Mouse (Mus musculus) heart, embryonic 11.5 days (tissue): ENCODE data around the gene Gm498. TPM values are rescaled to one million over a fixed set of nuclear protein-coding genes. Genes with fewer than 3 reads are reported as not detected.

Source experiments
- ATAC-seq: fragments of 200-750 bp; cut with Nextera tagmentation; replicated peaks from 2 replicates; pipeline ENCODE4 v1.8.0; 2017; ENCODE audit warnings: moderate library complexity; ENCODE audit not compliant: insufficient number of reproducible peaks, low FRiP score, low TSS enrichment
- H3K27ac ChIP-seq: fragments of 300-500 bp; sonication (generic); 2 replicates; pipeline ENCODE4 v1.5.1; 2014; ENCODE audit warnings: mild to moderate bottlenecking, low read depth, low read length
- H3K27me3 ChIP-seq: fragments of 300-500 bp; sonication (generic); 2 replicates; pipeline ENCODE4 v1.6.1; 2014; ENCODE audit warnings: mild to moderate bottlenecking, low read length, mixed read lengths; ENCODE audit not compliant: control insufficient read depth, insufficient read depth
- H3K36me3 ChIP-seq: fragments of 300-500 bp; sonication (generic); 2 replicates; pipeline ENCODE4 v1.6.1; 2014; ENCODE audit warnings: mild to moderate bottlenecking, low read length, moderate library complexity, mixed read lengths; ENCODE audit not compliant: control insufficient read depth, insufficient read depth
- H3K4me1 ChIP-seq: fragments of 300-500 bp; sonication (generic); 2 replicates; pipeline ENCODE4 v1.6.1; 2014; ENCODE audit warnings: low read length; ENCODE audit not compliant: control insufficient read depth, insufficient read depth
- H3K4me2 ChIP-seq: fragments of 300-500 bp; sonication (generic); 2 replicates; pipeline ENCODE4 v1.6.1; 2014; ENCODE audit warnings: mild to moderate bottlenecking, moderate library complexity
- H3K4me3 ChIP-seq: fragments of 300-500 bp; sonication (generic); 2 replicates; pipeline ENCODE4 v1.5.1; 2014; ENCODE audit warnings: low read depth, low read length
- H3K9ac ChIP-seq: fragments of 300-500 bp; sonication (generic); 2 replicates; pipeline ENCODE4 v1.6.1; 2014; ENCODE audit warnings: mild to moderate bottlenecking, low read depth, low read length, moderate library complexity
- H3K9me3 ChIP-seq: fragments of 300-500 bp; sonication (generic); replicated peaks from 2 replicates; pipeline ENCODE4 v1.6.1; 2016; ENCODE audit warnings: low read length; ENCODE audit not compliant: control insufficient read depth
- WGBS: fragments of 180-500 bp; shearing (Covaris S2); extraction: QIAGEN DNeasy Blood & Tissue Kit; methylation state at CpG from one replicate; pipeline ENCODE4 v1.1.7; 2014; ENCODE audit not compliant: insufficient replicate concordance; 5-methylcytosine and 5-hydroxymethylcytosine counted together
- polyA plus RNA-seq: library from polyadenylated mRNA; unstranded; fragments of >200 nt; fragmentation: Nextera tagmentation; extraction: Ambion mirVana; gene quantifications from 2 replicates; pipeline ENCODE4 v1.2.1, GENCODE M21; 2014

The Gm498 gene
- not detected in 2 replicates for polyA plus RNA-seq

DNA sequence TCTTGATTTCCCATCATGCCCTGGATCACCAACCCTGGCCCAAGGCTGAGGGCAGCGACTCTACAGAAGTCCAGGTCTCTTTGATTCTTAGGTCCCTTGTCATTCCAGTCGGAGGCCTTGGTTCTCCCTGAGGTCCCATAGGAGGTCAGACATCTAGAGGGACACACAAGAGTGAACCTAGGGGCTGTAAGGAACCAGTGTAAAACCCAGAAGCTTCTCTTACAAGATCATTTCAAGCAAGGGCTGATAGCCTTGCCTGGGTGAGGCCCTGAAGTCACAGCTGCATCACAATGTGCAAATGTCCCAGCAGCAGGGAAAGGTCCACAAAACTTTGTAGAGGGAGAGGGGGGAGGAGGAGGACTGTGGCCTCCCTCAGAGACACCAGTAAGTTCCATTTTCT lies at the start of gene Gm498:
TSS of gene Gm498 (plus strand) at position 301 of the 400 bp plus-strand sequence.
- H3K9ac ChIP-seq: no peak within 1 kb of the TSS
- H3K4me1 ChIP-seq: no peaks in the 10 kb centered on the region
- H3K27ac ChIP-seq: no peak within 1 kb of the TSS
- H3K4me3 ChIP-seq: no peak within 1 kb of the TSS
- no peaks in the 10 kb centered on the region for H3K9me3 ChIP-seq
- H3K4me2 ChIP-seq: no peak within 1 kb of the TSS
- H3K27me3 ChIP-seq: no peaks in the 10 kb centered on the region
- 84% methylated on average over 2 of the region's 2 CpGs for WGBS
- H3K36me3 ChIP-seq: no peaks in the 10 kb centered on the region
- ATAC-seq: no peak

DNA sequence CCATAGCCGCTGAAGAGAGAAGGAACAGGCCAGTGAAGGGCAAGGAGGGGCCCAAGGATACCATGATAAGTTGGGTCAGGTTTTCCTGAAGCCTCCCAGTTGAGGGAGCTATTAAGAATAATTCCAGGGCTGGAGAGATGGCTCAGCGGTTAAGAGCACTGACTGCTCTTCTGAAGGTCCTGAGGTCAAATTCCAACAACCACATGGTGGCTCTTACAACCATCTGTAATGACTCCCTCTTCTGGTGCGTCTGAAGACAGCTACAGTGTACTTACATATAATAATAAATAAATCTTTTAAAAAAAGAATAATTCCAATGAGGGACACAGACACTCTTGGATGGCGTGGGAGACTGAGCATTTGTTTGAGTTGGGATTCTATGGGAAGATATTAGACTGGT lies 47.4 kb upstream of the Gm498 start:
- no peaks in the 10 kb centered on the region for H3K9me3 ChIP-seq
- H3K4me1 ChIP-seq: peaks cover 7% of the 10 kb centered on the region
- H3K27ac ChIP-seq: no peak overlapping the region
- H3K27me3 ChIP-seq: no peaks in the 10 kb centered on the region
- peaks cover 9% of the 10 kb centered on the region for H3K36me3 ChIP-seq
- no peak for ATAC-seq
- H3K4me3 ChIP-seq: no peak overlapping the region
- no peak overlapping the region for H3K4me2 ChIP-seq
- 71% methylated on average over 4 of the region's 4 CpGs for WGBS
- H3K9ac ChIP-seq: no peak overlapping the region

DNA sequence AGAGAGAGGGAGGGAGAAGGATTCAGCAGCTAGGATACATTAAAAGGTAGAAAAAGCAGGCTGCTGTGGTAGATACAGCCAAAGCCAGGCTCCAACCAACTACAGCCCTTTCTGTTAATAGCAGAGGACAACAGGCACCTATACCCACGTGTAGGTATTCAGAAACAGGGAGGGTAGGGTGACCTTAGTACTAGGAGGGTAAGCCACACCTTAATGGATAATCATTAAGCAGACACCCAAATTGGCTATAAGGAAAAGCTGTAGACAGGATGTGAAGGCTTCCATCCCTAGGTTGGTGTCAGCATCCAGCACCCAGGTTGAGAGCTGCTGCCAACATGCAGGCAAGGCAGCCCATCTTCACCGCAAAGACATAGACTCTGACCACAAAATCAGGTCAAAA lies 45.4 kb upstream of the Gm498 start:
- no peaks in the 10 kb centered on the region for H3K9me3 ChIP-seq
- peaks cover 4% of the 10 kb centered on the region; the same call in 1 of the 2 replicates for H3K36me3 ChIP-seq
- peaks cover 7% of the 10 kb centered on the region for H3K4me1 ChIP-seq
- no peak overlapping the region for H3K4me2 ChIP-seq
- no peak overlapping the region for H3K9ac ChIP-seq
- WGBS: 83% methylated on average over 2 of the region's 2 CpGs
- no peak for ATAC-seq
- H3K27ac ChIP-seq: no peak overlapping the region
- H3K27me3 ChIP-seq: no peaks in the 10 kb centered on the region
- H3K4me3 ChIP-seq: no peak overlapping the region

DNA sequence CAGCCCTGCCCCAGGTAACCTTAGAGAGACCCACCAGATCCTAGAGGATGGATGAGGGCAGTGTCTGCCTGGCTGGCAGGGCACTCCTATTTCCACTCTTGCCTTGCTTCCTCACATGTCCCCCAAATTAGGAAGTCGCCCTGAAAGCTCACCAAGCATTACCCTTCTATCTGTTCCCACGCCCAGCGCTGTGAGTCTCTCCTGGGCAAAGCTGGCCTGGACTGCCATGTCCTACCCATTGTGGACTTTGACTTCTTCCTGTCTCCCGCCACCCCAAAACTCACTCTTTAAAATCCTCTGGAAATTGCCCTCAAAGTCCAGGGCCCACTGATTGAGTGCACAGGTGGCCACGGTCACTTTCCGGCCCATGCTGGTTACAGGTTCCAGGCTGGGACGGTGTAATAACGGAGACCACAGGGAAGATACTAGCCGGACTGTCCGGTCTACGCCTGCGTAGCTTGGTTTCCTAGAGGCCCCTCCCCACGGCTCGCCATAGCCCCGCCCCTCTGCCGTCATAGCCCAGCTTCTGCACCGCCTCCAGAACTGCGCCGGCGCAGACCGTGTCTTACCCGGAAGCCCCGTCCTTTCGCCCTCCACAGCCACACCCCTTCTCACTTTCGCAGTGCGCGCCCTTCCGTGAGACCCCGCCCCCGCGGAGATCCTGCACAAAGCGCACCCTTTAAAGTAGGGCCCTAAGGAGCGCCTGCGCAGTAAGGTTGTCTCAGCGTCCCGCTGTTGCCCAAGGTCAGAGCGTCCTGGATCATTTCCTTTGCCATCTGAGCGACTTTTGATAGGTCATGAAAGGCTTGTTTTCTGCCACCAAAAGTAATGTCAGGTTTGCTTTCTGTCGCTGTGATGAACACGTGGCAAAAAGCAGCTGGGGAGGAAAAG lies 44.0 kb upstream of the Gm498 start, which contains the start of the genes Nadsyn1 and Dhcr7:
TSS of gene Nadsyn1 (minus strand) at position 475 of the 891 bp plus-strand sequence.
TSS of gene Dhcr7 (plus strand) at position 771 of the 891 bp plus-strand sequence.
- peak; percentile 99 for ATAC-seq
- Histone ChIP-seq H3K4me2 (peak within 1 kb of the TSS; percentile 84), H3K36me3 (0 out of 2 replicates have a peak, but pooled peaks cover 2% of the 10 kb centered on the region), H3K4me3 (peak within 1 kb of the TSS; percentile 69), H3K9ac (peak within 1 kb of the TSS; percentile 87), H3K27ac (peak within 1 kb of the TSS; percentile 84), H3K9me3 (no peaks in the 10 kb centered on the region), H3K4me1 (peaks cover 7% of the 10 kb centered on the region), H3K27me3 (no peaks in the 10 kb centered on the region)
- 1% methylated on average over 40 of the region's 40 CpGs for WGBS

DNA sequence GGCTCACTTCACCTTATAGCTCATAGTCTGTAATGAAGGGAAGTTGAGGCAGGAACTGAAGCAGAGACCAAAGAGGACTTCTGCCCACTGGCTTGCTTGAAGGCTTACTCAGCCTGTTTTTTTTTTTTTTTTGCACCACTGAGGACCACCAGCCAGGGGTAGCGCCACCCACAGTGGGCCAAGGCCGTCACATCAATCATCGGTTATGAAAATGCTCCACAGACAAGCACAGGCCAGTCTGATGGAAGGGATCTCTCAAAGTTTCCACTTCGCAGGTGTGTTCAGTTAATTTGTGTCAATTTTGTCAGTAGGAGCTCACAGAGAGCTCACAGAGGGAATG lies 43.4 kb upstream of the Gm498 start:
- peak overlapping the region; percentile 64 for H3K4me2 ChIP-seq

DNA sequence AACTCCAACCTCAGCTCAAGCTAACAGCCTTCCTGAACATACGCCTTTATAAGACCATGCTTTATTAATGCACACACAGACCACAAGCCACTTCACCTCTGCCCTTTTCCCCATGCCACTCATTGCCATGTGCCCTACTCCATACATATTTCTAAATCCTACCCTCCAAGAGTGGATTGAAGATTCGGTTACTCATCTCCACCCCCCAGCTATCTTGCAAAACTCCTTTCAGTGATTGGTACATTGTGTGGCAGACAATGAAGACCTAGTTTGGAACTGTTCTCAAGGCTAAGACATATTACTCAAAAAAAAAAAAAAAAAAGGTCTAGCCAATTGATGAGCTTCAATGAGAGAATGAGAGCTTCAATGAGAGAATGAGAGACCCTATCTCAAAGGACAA lies 39.7 kb upstream of the Gm498 start:
- H3K4me1 ChIP-seq: peaks cover 7% of the 10 kb centered on the region
- ATAC-seq: no peak
- 85% methylated on average over 2 of the region's 2 CpGs for WGBS
- no peak overlapping the region for H3K27ac ChIP-seq
- H3K9me3 ChIP-seq: no peaks in the 10 kb centered on the region
- no peak overlapping the region for H3K4me3 ChIP-seq
- no peak overlapping the region for H3K4me2 ChIP-seq
- H3K9ac ChIP-seq: no peak overlapping the region
- H3K27me3 ChIP-seq: no peaks in the 10 kb centered on the region
- no peaks in the 10 kb centered on the region for H3K36me3 ChIP-seq

More for the DNA sequence above, 43.4 kb upstream of the Gm498 start:
- 76% methylated on average over 4 of the region's 4 CpGs for WGBS
- Histone ChIP-seq H3K27me3 (no peaks in the 10 kb centered on the region), H3K27ac (peak overlapping the region; percentile 84), H3K4me3 (peak overlapping the region; percentile 69), H3K9me3 (no peaks in the 10 kb centered on the region), H3K36me3 (0 out of 2 replicates have a peak, but pooled peaks cover 2% of the 10 kb centered on the region), H3K9ac (peak overlapping the region; percentile 71), H3K4me1 (peaks cover 7% of the 10 kb centered on the region)
- ATAC-seq: peak; percentile 35; the same call in 1 of the 2 replicates

DNA sequence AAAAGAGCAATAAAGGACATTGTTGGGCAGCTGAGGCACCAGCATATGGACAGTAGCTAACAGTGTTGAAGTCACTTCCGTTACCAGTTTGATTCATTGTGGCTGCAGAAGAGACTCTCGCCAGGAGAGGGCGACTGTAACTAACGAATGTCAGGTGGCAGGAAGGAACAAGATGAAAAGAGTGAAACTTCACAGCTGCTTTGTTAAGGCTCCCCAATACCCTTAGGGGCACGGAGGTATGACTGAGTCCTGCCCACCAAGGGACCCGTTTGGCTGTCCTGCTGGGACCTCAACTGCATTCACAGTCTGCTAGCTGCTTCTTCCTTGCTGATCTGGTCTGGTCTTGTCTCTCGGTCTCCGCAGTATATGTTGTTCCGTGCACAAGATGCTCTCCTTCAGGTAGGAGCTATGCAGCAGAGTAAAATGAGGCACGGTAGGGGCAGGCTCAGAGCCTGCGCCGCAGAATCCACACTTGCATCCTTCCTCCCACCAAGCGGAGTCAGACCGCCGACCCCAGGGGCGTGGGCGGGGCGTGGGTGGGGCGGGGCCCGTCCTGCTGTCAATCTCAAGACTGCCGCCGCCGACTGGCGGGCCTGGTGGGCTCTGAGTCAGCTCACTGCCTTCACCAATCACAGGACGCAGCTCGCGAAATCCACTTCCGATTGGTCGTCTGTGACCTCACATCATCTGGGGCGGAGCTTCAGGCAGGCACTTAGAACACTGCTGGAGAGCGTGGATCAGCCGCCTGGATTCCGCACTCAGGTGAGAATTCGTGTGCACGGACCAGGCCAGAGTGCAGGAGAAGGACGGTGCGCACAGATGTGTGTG lies 36.9 kb upstream of the Gm498 start:
- Histone ChIP-seq H3K27ac (peak overlapping the region; percentile 86), H3K4me2 (peak overlapping the region; percentile 87), H3K9ac (peak overlapping the region; percentile 82), H3K9me3 (no peaks in the 10 kb centered on the region), H3K4me3 (peak overlapping the region; percentile 63), H3K36me3 (no peaks in the 10 kb centered on the region), H3K27me3 (no peaks in the 10 kb centered on the region), H3K4me1 (peaks cover 5% of the 10 kb centered on the region; the same call in 1 of the 2 replicates)
- peak; percentile 99 for ATAC-seq
- WGBS: 1% methylated on average over 37 of the region's 37 CpGs

DNA sequence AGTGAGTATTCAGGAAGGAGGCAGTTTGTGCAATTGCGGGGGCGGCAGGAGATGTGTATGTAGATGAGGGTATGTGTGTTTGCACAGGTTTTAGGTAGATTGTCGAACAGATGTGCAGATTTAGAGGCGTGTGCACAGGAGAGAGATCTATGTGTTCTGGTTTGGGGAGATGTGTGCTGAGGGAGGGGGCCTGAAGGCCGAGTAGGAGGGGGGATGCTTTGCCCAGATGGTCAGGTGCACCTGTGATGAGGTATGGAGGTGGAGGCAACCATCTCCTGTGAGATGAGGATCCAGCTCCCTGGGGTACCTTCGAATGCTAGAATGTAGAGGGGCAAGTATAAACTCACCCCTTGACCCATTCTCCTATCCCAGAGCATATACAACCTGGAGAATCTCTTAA lies 36.2 kb upstream of the Gm498 start:
- Histone ChIP-seq H3K4me3 (peak overlapping the region; percentile 63), H3K4me2 (peak overlapping the region; percentile 87), H3K27ac (0 out of 2 replicates have a peak overlapping the region, but pooled peaks have one; percentile 35), H3K36me3 (no peaks in the 10 kb centered on the region), H3K4me1 (peaks cover 5% of the 10 kb centered on the region; the same call in 1 of the 2 replicates), H3K9me3 (no peaks in the 10 kb centered on the region), H3K27me3 (no peaks in the 10 kb centered on the region), H3K9ac (peak overlapping the region; percentile 76)
- WGBS: 12% methylated on average over 6 of the region's 6 CpGs
- ATAC-seq: no peak
